Mouse (Mus musculus) bone marrow, adult 2 months (tissue): ENCODE measurements at regions not wholly inside any gene's neighbourhood (a gene's known extent, or its start where the extent isn't known, plus 50 kb on each side); places are given as distances from the start of the nearest gene placed in this dataset.

Experiments
- CTCF ChIP-seq: fragments of 200-500 bp; IDR thresholded peaks from 2 replicates; pipeline ENCODE4 v1.5.1; 2011; ENCODE audit warnings: low read length, control low read depth; ENCODE audit not compliant: control insufficient read depth, insufficient read depth
- POLR2A ChIP-seq: fragments of 200-500 bp; IDR thresholded peaks from 2 replicates; pipeline ENCODE4 v1.6.1; 2011; ENCODE audit warnings: low read depth, mild to moderate bottlenecking, control low read depth, low read length, borderline replicate concordance; ENCODE audit not compliant: control insufficient read depth

- TF ChIP-seq CTCF (no peak), POLR2A (no peak)
These were observed 65.9 kb upstream of the Slc45a1 start for GRCm38 (mm10) chr4:150717866-150718265.
